Mouse (Mus musculus): Measurements from ENCODE around the gene Negr1. TPM values are rescaled to one million over a fixed set of nuclear protein-coding genes. Genes with fewer than 3 reads are reported as not detected.

Gene Negr1
- polyA plus RNA-seq, 1 experiment, result 0.02 TPM

DNA sequence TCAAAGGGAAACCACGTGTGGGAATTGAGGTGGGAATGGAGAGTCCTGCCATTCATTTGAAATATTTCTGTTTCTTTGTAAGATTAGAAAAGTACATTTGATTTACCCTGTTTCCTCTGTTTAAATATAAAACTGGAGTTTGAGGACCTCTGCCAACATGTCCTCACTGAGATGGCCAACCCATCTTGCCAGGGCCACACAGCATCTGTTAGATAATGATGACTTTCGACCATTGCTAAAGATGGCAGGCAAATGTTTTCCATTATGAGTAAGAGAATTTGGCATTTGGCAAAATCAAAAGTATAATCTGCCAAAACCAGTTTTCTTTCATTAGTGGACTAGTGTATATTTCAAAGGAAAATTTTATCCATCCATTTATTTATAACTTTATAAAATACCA is 286.8 kb downstream of the Negr1 start:
- no peak overlapping the region for H3ac ChIP-seq (ENCODE audit: control insufficient read depth, insufficient read length, low read depth)
- H3K4me3 ChIP-seq (ENCODE audit: insufficient read depth, poor library complexity, severe bottlenecking), result no peak overlapping the region
- no peaks in the 10 kb centered on the region for H3K36me3 ChIP-seq (ENCODE audit: control insufficient read depth, insufficient read depth)
- no peaks in the 10 kb centered on the region for H3K79me3 ChIP-seq (ENCODE audit: low read depth)
- TF ChIP-seq MYOG (IDR thresholded peaks at IDR 0.05; ENCODE audit: control insufficient read depth, extremely low read depth, insufficient read length) (no peak), MYOD1 (IDR thresholded peaks at IDR 0.05; ENCODE audit: control insufficient read depth, insufficient read length, low read depth) (no peak), MAX (IDR thresholded peaks at IDR 0.05) (no peak), FOSL1 (IDR thresholded peaks at IDR 0.05; ENCODE audit: insufficient read depth, low read length, poor library complexity, severe bottlenecking) (no peak), CEBPB (IDR thresholded peaks at IDR 0.05; ENCODE audit: low read depth) (no peak), USF1 (IDR thresholded peaks at IDR 0.05; ENCODE audit: low read depth) (no peak), CTCF (IDR thresholded peaks at IDR 0.05; ENCODE audit: control insufficient read depth, insufficient read depth, insufficient read length) (no peak)
- no peaks in the 10 kb centered on the region for H3K79me2 ChIP-seq (ENCODE audit: control insufficient read depth, insufficient read depth)
- no peaks in the 10 kb centered on the region for H3K27me3 ChIP-seq (ENCODE audit: control insufficient read depth, insufficient read depth, insufficient read length)

DNA sequence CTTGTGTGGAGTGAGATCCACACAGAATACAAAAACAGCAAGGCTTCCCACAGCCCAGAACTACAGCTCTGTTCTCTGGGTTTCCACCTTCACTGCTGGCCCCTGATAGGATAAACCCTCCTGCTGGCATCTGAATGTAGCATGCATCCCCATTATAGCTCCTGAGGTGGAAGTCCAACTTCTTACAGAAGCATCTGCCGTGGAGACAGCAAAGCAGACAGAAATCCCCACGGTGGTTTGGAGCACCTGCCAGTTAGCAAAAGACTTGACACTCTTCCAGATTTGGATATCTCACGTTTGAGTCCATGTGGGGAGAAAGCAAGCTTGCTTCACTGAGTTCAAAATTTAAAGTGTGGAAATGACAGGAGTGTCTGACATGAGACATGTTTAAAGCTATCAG is 290.3 kb downstream of the Negr1 start:
- Histone ChIP-seq H3ac (ENCODE audit: control insufficient read depth, insufficient read length, low read depth) (no peak overlapping the region), H3K79me2 (ENCODE audit: control insufficient read depth, insufficient read depth) (no peaks in the 10 kb centered on the region), H3K4me3 (ENCODE audit: insufficient read depth, poor library complexity, severe bottlenecking) (no peak overlapping the region), H3K36me3 (ENCODE audit: control insufficient read depth, insufficient read depth) (no peaks in the 10 kb centered on the region), H3K79me3 (ENCODE audit: low read depth) (no peaks in the 10 kb centered on the region), H3K27me3 (ENCODE audit: control insufficient read depth, insufficient read depth, insufficient read length) (no peaks in the 10 kb centered on the region)
- TF ChIP-seq MAX (IDR thresholded peaks at IDR 0.05) (no peak), MYOD1 (IDR thresholded peaks at IDR 0.05; ENCODE audit: control insufficient read depth, insufficient read length, low read depth) (no peak), MYOG (IDR thresholded peaks at IDR 0.05; ENCODE audit: control insufficient read depth, extremely low read depth, insufficient read length) (no peak), USF1 (IDR thresholded peaks at IDR 0.05; ENCODE audit: low read depth) (no peak), FOSL1 (IDR thresholded peaks at IDR 0.05; ENCODE audit: insufficient read depth, low read length, poor library complexity, severe bottlenecking) (no peak), CEBPB (IDR thresholded peaks at IDR 0.05; ENCODE audit: low read depth) (no peak), CTCF (IDR thresholded peaks at IDR 0.05; ENCODE audit: control insufficient read depth, insufficient read depth, insufficient read length) (no peak)

DNA sequence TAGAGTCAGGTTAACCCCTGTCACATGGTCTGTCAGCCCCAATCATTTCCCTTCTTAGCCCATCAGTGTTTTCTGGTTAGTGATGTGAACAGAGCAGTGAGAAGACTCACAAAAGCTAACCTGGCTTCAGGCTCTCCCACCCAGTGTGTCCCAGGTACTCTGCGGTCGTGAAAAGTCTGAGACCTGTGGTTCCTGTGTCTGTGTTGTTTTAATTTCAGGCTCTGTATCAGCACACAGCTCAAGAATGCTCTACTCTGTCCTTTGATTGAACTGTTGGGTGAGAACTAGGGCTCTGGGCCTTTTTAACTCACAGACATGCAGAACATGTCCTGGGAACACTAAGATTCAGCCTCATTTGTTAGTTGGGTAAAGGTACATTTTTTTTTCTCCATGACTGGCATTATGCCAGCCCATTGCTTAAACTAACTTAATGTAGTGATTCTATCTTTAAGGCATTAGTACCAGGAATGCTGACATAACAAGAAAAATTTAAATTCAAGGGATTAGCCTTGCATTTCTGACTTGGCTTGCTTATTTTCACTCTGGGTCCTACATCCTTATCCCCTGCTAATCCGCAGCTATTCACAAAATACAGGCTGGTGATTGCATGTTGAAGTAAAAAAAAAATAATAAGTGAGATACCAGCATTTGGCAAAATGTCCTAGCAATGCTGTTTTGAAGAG is 308.8 kb downstream of the Negr1 start:
- no peaks in the 10 kb centered on the region for H3K79me2 ChIP-seq (ENCODE audit: control insufficient read depth, insufficient read depth)
- H3ac ChIP-seq (ENCODE audit: control insufficient read depth, insufficient read length, low read depth), result no peak overlapping the region
- no peaks in the 10 kb centered on the region for H3K79me3 ChIP-seq (ENCODE audit: low read depth)
- H3K27me3 ChIP-seq (ENCODE audit: control insufficient read depth, insufficient read depth, insufficient read length), result no peaks in the 10 kb centered on the region
- no peak overlapping the region for H3K4me3 ChIP-seq (ENCODE audit: insufficient read depth, poor library complexity, severe bottlenecking)
- H3K36me3 ChIP-seq (ENCODE audit: control insufficient read depth, insufficient read depth), result no peaks in the 10 kb centered on the region
- TF ChIP-seq CTCF (IDR thresholded peaks at IDR 0.05; ENCODE audit: control insufficient read depth, insufficient read depth, insufficient read length), result no peak

- Histone ChIP-seq H3K79me2 (ENCODE audit: control insufficient read depth, insufficient read depth) (no peaks in the 10 kb centered on the region), H3K79me3 (ENCODE audit: low read depth) (no peaks in the 10 kb centered on the region), H3ac (ENCODE audit: control insufficient read depth, insufficient read length, low read depth) (no peak overlapping the region), H3K36me3 (ENCODE audit: control insufficient read depth, insufficient read depth) (no peaks in the 10 kb centered on the region), H3K27me3 (ENCODE audit: control insufficient read depth, insufficient read depth, insufficient read length) (no peaks in the 10 kb centered on the region), H3K4me3 (ENCODE audit: insufficient read depth, poor library complexity, severe bottlenecking) (no peak overlapping the region)
- TF ChIP-seq MAX (IDR thresholded peaks at IDR 0.05), result no peak
- no peak for TF ChIP-seq CTCF (IDR thresholded peaks at IDR 0.05; ENCODE audit: control insufficient read depth, insufficient read depth, insufficient read length)
- TF ChIP-seq USF1 (IDR thresholded peaks at IDR 0.05; ENCODE audit: low read depth), result no peak
- no peak for TF ChIP-seq MYOD1 (IDR thresholded peaks at IDR 0.05; ENCODE audit: control insufficient read depth, insufficient read length, low read depth)
- TF ChIP-seq CEBPB (IDR thresholded peaks at IDR 0.05; ENCODE audit: low read depth), result no peak
- TF ChIP-seq MYOG (IDR thresholded peaks at IDR 0.05; ENCODE audit: control insufficient read depth, extremely low read depth, insufficient read length), result no peak
- no peak for TF ChIP-seq FOSL1 (IDR thresholded peaks at IDR 0.05; ENCODE audit: insufficient read depth, low read length, poor library complexity, severe bottlenecking)
These were observed 309.3 kb downstream of the Negr1 start for GRCm38 (mm10) chr3:156870922-156871257.

DNA sequence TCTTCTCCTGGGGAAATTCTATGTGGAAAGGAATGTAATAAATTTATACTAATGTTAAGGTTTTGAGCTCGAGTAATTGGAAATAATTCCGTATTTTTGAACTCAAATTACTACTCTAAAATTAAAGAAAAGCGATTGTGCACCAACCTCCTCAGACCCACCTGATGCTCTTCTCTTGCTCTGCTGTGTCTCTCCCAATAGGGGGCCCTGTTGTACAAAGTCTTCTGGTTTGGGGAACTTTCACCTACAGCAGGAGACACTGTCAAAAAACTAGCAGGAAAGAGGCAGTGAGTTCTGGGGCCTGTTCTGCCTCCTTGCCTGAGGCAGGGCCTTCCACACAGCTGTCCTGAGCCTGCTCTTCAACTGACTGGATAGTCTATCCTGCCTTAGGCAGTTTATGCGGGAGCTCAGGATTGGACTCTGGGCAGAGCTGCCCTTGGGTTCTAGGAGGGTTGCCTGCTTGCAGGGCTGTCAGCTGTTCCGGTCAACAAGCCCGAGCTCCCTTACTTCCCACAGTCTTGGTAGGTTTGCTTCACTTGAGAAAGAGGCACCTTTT is 310.1 kb downstream of the Negr1 start:
- H3K27me3 ChIP-seq (ENCODE audit: control insufficient read depth, insufficient read depth, insufficient read length), result no peaks in the 10 kb centered on the region

DNA sequence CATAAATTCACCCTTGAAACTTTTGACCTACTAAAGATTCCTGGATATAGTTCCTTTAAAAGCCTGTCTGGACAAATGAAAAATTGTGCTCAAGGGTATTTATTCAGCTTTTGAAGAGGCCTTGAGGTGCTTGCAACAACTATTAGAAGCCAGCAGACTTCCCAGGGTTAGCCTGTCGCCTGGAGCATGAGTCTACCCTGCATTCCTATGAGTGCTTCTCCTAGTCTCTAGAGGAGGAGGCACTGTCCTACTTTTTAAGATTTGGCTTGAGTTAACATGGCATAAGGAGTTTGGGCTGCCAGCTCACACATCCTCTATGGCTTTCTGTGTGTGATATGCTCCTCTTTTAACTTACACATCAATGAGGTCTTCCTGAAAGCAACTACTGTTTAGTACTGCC is 315.0 kb downstream of the Negr1 start:
- Histone ChIP-seq H3ac (ENCODE audit: control insufficient read depth, insufficient read length, low read depth) (no peak overlapping the region), H3K27me3 (ENCODE audit: control insufficient read depth, insufficient read depth, insufficient read length) (no peaks in the 10 kb centered on the region), H3K79me2 (ENCODE audit: control insufficient read depth, insufficient read depth) (no peaks in the 10 kb centered on the region), H3K4me3 (ENCODE audit: insufficient read depth, poor library complexity, severe bottlenecking) (no peak overlapping the region), H3K79me3 (ENCODE audit: low read depth) (no peaks in the 10 kb centered on the region), H3K36me3 (ENCODE audit: control insufficient read depth, insufficient read depth) (no peaks in the 10 kb centered on the region)
- TF ChIP-seq CTCF (IDR thresholded peaks at IDR 0.05; ENCODE audit: control insufficient read depth, insufficient read depth, insufficient read length) (no peak), FOSL1 (IDR thresholded peaks at IDR 0.05; ENCODE audit: insufficient read depth, low read length, poor library complexity, severe bottlenecking) (no peak), MYOG (IDR thresholded peaks at IDR 0.05; ENCODE audit: control insufficient read depth, extremely low read depth, insufficient read length) (no peak), MAX (IDR thresholded peaks at IDR 0.05) (no peak)

More for the DNA sequence above, 310.1 kb downstream of the Negr1 start:
- no peak overlapping the region for H3ac ChIP-seq (ENCODE audit: control insufficient read depth, insufficient read length, low read depth)
- H3K79me3 ChIP-seq (ENCODE audit: low read depth), result no peaks in the 10 kb centered on the region
- H3K79me2 ChIP-seq (ENCODE audit: control insufficient read depth, insufficient read depth), result no peaks in the 10 kb centered on the region
- no peaks in the 10 kb centered on the region for H3K36me3 ChIP-seq (ENCODE audit: control insufficient read depth, insufficient read depth)
- TF ChIP-seq FOSL1 (IDR thresholded peaks at IDR 0.05; ENCODE audit: insufficient read depth, low read length, poor library complexity, severe bottlenecking), result no peak
- no peak for TF ChIP-seq MAX (IDR thresholded peaks at IDR 0.05)
- no peak for TF ChIP-seq USF1 (IDR thresholded peaks at IDR 0.05; ENCODE audit: low read depth)
- no peak for TF ChIP-seq MYOD1 (IDR thresholded peaks at IDR 0.05; ENCODE audit: control insufficient read depth, insufficient read length, low read depth)
- no peak for TF ChIP-seq CTCF (IDR thresholded peaks at IDR 0.05; ENCODE audit: control insufficient read depth, insufficient read depth, insufficient read length)
- TF ChIP-seq MYOG (IDR thresholded peaks at IDR 0.05; ENCODE audit: control insufficient read depth, extremely low read depth, insufficient read length), result no peak
- no peak for TF ChIP-seq CEBPB (IDR thresholded peaks at IDR 0.05; ENCODE audit: low read depth)
- no peak overlapping the region for H3K4me3 ChIP-seq (ENCODE audit: insufficient read depth, poor library complexity, severe bottlenecking)
